Mouse (Mus musculus): Measurements from ENCODE around the gene Grik4.

The Grik4 gene

DNA sequence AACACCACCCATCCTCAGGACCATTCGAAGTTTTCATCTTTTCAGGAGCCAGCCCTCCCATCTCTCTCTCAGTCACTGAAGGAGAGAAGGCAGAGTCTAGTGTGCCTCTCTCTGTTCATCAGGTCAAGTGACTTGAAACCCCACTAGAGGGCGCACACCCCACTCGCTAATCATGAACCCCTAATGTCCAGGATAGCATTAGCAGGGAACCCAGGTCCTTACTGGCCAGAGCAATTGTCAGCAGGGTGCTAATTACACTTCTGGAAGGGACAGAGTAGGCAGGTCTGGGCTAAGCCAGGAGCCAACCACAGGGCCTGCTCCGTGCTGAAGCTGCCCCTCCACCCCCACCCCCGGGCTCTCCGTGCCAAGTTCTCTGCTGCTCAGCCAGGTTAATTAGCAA is 371.1 kb downstream of the Grik4 start:
- peak; percentile 16 for DNase-seq (ENCODE audit: low spot score)

DNA sequence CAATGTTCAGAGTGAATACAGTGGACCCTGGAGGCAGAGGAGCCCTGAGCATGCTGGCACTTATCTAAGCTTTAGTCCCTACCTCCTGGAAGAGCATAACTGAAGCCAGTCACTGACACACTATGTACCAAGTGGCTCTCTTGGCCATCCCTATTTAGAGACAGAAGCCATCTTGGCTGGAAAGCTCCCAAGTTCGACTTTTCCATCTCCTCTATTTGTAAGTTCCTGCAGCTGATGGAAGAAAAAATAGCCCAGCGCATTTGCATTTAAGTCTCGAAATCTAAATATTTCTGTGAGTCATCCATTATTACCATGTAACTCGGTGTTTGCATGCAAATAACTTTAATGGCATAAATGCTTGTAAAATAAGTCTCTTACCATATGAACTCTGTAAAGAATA is 378.4 kb downstream of the Grik4 start:
- DNase-seq (ENCODE audit: low spot score): no peak

GRCm38 (mm10) chr9:42555186-42555585 is 389.1 kb downstream of the Grik4 start:
- DNase-seq (ENCODE audit: low spot score): no peak

DNA sequence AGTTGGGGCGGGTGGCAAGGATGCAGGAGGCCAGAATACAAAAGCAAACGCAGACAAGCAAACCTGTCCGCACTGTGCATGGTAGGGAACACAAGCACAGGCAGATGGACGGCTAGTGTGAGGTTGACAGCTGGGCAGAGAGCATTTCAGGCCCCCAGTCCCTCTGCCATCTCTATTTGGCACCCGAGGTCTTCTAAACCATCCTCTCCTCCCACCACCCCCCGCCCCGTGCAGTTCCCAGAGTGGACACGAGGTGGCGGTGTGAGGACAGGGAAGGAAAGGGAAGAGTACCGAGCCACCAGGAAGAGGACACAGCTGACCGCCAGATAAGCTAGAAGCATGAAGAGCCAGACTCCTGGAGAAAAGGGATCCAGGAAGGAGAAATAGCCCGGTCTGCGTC is 394.2 kb downstream of the Grik4 start:
- peak; percentile 10 for DNase-seq (ENCODE audit: low spot score)

DNA sequence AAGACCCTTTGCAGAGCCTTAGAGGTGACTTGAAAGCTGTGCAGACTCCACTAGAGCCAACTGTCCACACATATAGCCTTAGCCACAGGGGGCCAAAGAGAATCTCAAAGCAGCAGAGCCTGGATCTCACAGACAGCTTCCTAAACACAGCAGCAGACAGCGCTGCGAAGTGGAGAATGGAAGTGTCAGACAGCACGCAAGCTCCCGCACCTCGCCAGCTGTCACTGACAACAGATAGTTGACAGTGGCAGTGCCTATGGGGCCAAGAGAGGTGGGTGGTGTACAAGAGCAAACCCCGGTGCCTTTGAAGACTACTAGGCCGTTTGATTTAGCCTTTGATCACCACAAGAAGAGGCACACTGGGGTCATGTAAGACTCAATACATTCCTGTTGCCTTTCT is 395.3 kb downstream of the Grik4 start:
- no peak for DNase-seq (ENCODE audit: low spot score)

- no peak for DNase-seq (ENCODE audit: low spot score)
Measured at GRCm38 (mm10) chr9:42544521-42544920, 399.8 kb downstream of the Grik4 start.

- DNase-seq (ENCODE audit: low spot score): no peak
Measured at GRCm38 (mm10) chr9:42533491-42533890, 410.8 kb downstream of the Grik4 start.

- DNase-seq (ENCODE audit: low spot score): no peak
Measured at GRCm38 (mm10) chr9:42533041-42533440, 411.3 kb downstream of the Grik4 start.

DNA sequence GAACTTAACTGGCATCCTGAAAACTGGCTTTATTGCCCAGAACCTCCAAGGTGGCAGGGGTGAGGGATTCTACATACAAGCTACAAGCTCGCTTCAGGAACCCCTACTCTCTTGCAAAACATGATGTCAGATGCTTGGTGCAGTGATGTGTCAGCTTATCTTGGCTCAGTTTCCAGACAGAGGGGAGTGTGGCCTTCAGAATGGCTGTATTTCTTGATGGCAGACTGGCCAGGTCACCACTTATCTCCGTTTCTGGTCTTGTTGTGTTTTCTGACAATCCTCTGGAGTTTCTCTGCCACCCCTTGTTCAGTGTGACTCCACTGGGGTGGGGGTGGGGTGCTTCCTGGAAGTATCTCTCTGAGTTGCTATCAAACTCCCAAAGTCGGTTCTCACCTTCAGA is 412.3 kb downstream of the Grik4 start:
- DNase-seq (ENCODE audit: low spot score): no peak

DNA sequence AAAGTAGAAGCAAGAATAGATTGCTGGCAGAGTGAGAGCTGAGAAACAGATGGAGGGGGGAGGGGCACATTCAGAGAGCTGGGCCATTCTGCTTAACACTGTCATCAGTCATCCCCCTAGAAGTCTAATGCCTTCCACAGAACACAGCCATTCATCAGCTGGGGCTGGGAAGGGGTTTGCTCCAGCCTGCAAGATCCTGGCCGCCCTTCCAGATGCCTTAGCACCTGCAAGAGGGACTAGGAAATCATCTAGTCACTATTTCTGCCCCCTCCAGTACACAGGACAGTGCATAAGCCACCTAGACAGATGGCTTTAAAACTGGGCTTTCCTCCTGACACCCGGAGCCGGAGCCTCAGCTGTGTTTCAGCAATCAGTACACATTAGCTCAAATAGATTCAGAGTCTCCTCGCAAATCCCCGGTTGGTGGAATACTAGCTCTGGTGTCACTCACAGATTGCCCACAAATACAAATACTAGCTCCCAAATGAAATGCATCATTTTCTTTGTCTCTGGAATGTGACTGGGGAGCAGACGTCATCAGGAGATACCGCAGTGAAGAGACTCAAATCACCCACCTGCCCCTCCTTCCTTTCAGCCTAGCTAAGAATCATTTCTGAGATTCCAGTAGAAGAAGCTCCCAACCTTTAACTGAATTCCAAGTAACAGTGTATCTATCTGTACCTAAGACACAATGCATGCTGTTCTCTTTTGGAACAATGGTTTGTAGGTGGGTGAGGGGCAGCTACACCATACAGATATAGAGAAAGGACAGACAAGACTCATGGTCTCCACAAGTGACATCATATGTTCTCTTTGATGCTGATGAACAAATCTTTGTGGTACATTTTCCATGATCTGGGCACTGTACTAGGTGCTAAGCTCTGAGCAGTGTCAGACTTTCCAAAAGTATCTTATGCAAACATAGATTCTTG is 413.8 kb downstream of the Grik4 start:
- DNase-seq (ENCODE audit: low spot score): no peak

DNA sequence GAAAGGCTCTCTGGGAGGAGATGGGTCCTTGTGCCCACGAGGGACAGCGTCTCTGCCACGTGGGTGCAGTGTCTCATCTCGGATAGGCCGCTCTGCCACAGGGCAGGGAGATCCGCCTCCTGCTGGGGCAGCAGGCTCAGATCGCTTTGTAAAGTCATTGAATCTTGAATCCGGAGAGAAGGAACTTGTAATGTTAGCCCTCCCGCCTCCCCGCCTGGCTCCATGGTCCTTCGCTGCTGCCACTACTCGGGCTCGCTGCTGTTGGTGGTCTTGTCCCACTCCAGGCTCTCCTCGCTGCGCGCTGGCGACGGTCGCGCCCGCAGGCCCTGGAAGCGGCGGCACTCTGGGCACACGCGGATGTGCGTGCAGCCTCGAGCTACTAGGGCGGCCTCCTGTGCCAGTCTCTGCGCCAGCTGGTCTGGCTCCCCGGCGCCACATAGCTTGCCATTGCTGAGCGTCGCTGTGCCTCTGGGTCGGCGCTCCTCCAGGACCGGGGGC is 423.7 kb downstream of the Grik4 start:
- DNase-seq (ENCODE audit: low spot score): peak; percentile 34

DNA sequence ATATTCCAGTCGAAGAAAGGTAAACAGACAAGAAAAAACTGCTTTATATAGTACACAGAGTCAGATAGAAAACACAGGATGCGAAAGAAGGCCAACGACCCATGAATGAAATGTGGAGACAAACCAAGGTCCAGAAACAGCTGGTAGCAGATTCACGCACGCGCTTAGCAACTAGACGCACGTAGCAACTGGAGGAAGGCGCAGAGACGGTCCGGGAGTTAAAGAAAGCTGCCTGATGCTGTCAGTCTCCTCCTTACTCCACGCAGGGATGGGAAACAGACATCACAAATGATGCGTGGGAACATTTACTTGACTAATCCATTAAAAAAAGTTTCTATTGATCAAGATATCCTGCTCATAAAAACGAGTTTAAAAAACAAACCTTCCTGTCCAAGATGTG is 426.1 kb downstream of the Grik4 start:
- DNase-seq (ENCODE audit: low spot score): no peak

DNA sequence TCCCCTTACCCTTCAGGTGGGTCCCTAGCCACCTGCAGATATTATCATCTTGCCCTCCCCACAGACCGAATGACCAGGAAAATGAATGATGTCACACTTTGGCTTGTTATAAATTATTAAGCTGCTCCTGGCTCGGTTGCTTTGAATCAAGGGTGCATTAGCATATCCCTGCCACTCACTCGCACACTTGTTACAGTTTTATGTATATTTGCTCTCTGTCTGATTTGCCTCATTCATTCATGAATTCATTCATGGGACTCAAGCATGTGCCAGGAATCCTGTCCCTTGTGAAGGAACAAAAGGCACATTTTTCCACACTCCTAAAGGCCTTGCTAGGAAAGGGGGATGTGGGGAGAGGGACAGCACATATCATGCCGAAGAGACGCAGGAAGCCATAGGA is 431.1 kb downstream of the Grik4 start:
- no peak for DNase-seq (ENCODE audit: low spot score)

- DNase-seq (ENCODE audit: low spot score): no peak
Measured at GRCm38 (mm10) chr9:42512312-42512711, 432.0 kb downstream of the Grik4 start.

DNA sequence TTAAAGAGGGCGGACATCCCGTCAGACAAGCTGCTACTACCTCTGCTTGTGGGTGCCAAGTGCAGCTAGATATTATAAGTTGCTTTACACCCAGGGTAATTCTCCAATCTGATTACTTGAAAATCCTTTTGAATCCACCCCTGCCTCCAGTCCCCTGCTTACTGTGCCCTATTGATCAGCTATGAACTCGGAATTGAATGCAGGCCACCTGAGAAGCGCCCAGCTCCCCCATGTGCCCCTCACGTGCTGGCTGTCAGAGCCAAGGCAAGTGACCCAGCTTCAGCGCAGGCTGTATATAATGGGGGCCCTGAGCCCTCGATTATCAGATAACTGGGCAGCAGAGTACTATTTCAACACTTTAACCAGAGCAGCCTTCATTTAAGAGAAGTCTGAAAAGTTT is 436.1 kb downstream of the Grik4 start:
- DNase-seq (ENCODE audit: low spot score): no peak

DNA sequence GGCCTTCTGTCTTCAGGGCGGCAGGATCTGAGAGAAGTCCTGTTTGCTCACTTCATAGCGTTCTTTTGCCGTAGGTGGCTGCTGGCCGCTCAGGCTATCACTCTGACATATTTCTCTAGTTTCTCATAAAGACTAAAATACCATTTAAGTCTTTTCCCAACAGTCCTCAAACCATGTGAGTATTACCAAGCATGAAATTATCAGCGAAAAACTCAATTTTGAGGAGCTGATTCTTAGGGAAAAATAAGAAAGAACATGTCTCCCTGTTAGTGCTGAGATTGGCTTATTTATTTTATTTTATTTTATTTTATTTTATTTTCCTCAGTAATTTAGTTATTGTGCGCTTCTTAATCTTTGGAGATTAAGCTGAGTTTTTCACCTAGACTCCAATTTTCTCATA is 436.6 kb downstream of the Grik4 start, which contains the start of gene Tbcel:
Gene Tbcel, minus strand, starts transcription at position 101 of the 400 bp plus-strand sequence.
- DNase-seq (ENCODE audit: low spot score): no peak

DNA sequence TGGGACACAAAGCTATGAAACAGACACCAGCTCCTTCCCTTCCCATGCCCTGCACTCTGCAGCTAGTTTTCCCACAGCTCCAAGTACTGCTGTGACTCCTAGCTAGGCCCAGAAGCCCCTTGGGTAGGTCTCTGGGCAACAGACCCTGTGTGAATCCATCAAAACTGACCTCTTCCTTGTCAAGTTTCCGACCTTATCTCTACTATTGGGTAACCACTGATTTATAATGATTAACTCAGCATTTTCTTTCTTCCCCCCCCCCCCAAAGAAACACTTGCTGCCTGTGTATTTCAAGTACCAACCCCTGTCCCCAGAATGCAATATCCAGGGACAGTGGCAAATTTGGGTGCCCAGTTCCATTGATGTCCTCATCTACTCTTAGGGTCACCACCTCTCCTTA is 437.3 kb downstream of the Grik4 start:
- no peak for DNase-seq (ENCODE audit: low spot score)

DNA sequence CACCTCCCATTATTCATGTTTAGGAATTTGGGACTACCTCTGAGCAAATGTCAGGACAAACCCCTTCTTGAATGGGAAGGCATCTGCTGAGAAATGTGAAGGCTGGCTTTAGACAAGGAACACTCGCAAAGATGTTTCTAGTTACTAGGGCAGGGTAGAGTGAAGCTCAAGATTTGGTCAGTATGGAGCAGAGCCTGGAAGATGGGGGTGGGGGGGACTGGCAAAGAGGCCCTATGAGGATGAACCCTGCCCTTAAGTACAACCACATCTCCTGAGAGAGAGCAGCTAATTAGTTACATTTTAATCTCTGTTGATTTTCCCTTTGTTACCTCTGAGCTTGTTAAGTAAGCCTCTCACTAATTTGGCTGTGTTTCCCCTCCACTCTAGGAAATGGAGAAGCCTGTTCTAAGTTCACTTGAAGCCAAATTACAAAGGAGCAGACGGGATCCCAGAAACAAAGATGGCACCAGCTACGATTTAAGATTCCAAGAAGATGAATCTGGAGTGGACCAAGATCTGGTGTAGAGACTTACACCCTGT is 439.3 kb downstream of the Grik4 start:
- no peak for DNase-seq (ENCODE audit: low spot score)

GRCm38 (mm10) chr9:42504559-42504958 is 439.7 kb downstream of the Grik4 start:
- DNase-seq (ENCODE audit: low spot score): no peak

DNA sequence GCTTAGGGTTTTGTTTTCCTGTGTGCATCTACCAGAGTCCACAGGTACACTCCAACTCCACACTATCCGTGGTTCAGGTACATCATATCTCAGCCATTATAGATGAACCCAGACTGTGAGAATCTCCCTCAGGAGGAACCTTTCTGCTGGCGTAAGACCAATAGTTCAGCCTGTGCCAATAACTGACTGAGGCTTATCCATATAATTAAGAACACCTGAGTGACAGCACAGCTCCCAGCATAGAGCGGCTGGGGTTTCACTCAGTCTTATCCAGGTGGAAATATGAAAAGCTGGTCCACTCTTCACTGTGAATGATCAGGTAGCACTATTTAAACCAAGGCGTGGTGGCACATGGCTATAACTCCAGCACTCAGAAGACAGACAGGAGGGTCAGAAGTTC is 440.6 kb downstream of the Grik4 start:
- no peak for DNase-seq (ENCODE audit: low spot score)

DNA sequence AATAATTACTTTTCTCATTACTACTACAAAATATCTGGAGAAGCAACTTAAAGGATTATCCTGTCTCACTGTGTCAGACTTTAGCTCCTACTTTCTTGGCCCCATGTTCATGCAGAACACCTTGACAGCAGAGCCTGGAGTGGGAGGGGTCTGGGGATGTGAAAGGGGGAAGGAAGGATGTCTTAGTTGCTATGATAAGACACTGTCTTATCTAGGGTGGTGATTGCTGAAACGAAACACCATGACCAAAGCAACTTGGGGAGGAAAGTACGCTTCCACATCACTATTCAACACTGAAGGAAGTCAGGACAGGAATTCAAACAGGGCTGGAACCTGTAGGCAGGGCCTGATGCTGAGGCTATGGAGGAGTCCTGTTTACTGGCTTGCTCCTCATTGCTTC is 448.0 kb downstream of the Grik4 start:
- no peak for DNase-seq (ENCODE audit: low spot score)

DNA sequence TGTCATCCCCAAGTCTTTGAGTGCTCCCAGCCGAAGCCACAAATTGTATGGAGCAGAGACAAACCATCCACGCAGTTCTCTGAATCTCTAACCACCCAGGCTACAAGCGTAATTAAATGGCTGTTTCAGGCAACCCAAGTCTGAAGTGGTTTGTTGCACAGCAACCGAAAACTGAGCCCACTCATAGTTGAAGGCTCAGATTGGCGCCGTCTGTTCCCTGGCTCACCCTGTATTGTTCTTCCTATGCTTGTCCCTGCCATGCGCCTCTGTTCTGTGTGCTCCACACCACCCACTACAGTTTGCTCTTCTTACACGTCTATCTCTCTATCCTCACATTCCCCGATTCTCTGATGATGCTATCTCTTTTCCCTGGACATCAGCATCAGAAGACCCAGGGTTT is 452.5 kb downstream of the Grik4 start:
- DNase-seq (ENCODE audit: low spot score): no peak

DNA sequence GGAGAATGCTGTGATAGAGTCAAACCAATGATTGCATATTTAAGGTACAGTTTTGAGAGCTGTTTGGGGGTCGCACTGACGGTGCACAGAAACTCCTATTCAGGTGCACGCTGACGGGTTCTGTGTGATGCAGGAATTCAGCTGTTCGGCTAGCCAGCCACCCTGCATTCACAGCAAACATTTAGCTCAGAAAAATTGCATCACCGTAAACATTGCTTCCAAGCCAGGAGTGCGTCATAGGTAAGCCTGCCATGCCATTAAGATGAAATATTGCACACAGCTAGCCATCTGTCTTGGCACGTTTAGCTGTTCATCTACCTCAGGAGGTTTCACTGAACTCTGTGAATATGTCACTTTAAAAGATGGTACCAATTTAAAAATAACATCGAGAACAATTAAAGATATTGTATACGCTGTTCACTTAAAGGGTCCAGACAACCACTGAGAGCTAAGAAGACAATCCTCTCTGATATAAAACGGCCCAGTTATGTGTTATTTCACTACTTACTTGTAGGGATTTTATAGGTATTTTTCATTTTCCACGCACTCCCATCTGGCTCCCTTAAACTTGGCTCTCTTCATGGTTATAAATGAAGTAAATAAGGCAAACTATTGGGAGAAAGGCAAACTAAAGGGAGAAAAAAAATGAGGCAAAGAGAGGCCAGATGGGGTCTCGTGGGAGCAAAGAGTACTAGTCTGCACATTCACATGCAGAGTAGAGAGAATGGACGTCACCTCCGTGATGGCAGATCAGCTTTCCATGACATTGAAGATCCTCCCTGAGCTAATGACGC is 453.5 kb downstream of the Grik4 start:
- no peak for DNase-seq (ENCODE audit: low spot score)
